ENCODE assay signal across 10 mouse cellular contexts in genomic region chr8:125389756-125390505, GRCm38 (mm10).
DNase-seq lines count a peak whose midpoint lies in the region; ATAC-seq lines count a peak whose summit lies in the region.
"Had no signal": no experiment of that assay in that cellular context is flagged by ENCODE, and none has a peak within 500 bp of the region (broad histone marks: within the 10 kb centered on the region; RNA-seq: fewer than 3 reads in every experiment).

No protein-coding gene starts in this region.

- H3K27ac ChIP-seq in neural tube, embryonic 11.5 days (ENCODE audit: low read depth, low read length), result no peak overlapping the region
- H3K27ac ChIP-seq in forebrain, embryonic 13.5 days, result peak overlapping the region; percentile 90
- H3K27ac ChIP-seq in heart, embryonic 13.5 days (replicated peaks), result peak overlapping the region; percentile 96
- H3K27ac ChIP-seq: embryonic facial prominence, embryonic 12.5 days had no signal

- no peak overlapping the region for H3K4me2 ChIP-seq in neural tube, embryonic 11.5 days (ENCODE audit: low read depth)
- H3K4me2 ChIP-seq in forebrain, embryonic 13.5 days, result 0 out of 2 replicates have a peak overlapping the region, but pooled peaks have one; percentile 12
- H3K4me2 ChIP-seq in heart, embryonic 13.5 days, result peak overlapping the region; percentile 0; the same call in 1 of the 2 replicates
- H3K4me2 ChIP-seq: embryonic facial prominence, embryonic 12.5 days had no signal

- no peak for ATAC-seq in neural tube, embryonic 11.5 days (ENCODE audit: insufficient read depth, low FRiP score, low TSS enrichment)
- peak; percentile 46 for ATAC-seq in forebrain, embryonic 13.5 days
- ATAC-seq in heart, embryonic 13.5 days (ENCODE audit: extremely low read depth, insufficient number of reproducible peaks, low FRiP score, low TSS enrichment), result no peak
- no peak for ATAC-seq in granulocyte monocyte progenitor cell, adult 5-6 weeks (replicated peaks; ENCODE audit: poor library complexity, severe bottlenecking)

- H3K9ac ChIP-seq in neural tube, embryonic 11.5 days (ENCODE audit: low read length), result no peak overlapping the region
- no peak overlapping the region for H3K9ac ChIP-seq in forebrain, embryonic 13.5 days
- H3K9ac ChIP-seq in heart, embryonic 13.5 days, result peak overlapping the region; percentile 65
- H3K9ac ChIP-seq: embryonic facial prominence, embryonic 12.5 days had no signal

- no peaks in the 10 kb centered on the region for H3K36me3 ChIP-seq in neural tube, embryonic 11.5 days (ENCODE audit: control insufficient read depth, insufficient read depth, low read length)
- no peaks in the 10 kb centered on the region for H3K36me3 ChIP-seq in forebrain, embryonic 13.5 days (ENCODE audit: poor library complexity, severe bottlenecking)
- no peaks in the 10 kb centered on the region for H3K36me3 ChIP-seq in heart, embryonic 13.5 days
- H3K36me3 ChIP-seq: embryonic facial prominence, embryonic 12.5 days had no signal

- no peaks in the 10 kb centered on the region for H3K9me3 ChIP-seq in neural tube, embryonic 11.5 days (ENCODE audit: control insufficient read depth, low read length)
- no peaks in the 10 kb centered on the region for H3K9me3 ChIP-seq in forebrain, embryonic 13.5 days (replicated peaks)
- H3K9me3 ChIP-seq in heart, embryonic 13.5 days, result no peaks in the 10 kb centered on the region
- H3K9me3 ChIP-seq: embryonic facial prominence, embryonic 12.5 days had no signal

- DNase-seq in neural tube, embryonic 11.5 days (ENCODE audit: low spot score), result peak; percentile 8
- DNase-seq in neural tube, embryonic 10.5 days (ENCODE audit: extremely low spot score, low spot score), result no peak
- peak; percentile 78 for DNase-seq in kidney, postnatal 14 days
- DNase-seq in lung, postnatal 10 days, result peak; percentile 82
- peak; percentile 43 for DNase-seq in testis, postnatal 14 days (ENCODE audit: low spot score)

- peaks cover 4% of the 10 kb centered on the region; the same call in 1 of the 2 replicates for H3K4me1 ChIP-seq in neural tube, embryonic 11.5 days (ENCODE audit: control insufficient read depth, insufficient read depth, low read length)
- peaks cover 65% of the 10 kb centered on the region for H3K4me1 ChIP-seq in forebrain, embryonic 13.5 days
- H3K4me1 ChIP-seq in heart, embryonic 13.5 days, result peaks cover 75% of the 10 kb centered on the region
- H3K4me1 ChIP-seq: megakaryocyte, embryonic 14.5 days had no signal

- no peaks in the 10 kb centered on the region for H3K27me3 ChIP-seq in neural tube, embryonic 11.5 days (ENCODE audit: control insufficient read depth, insufficient read depth, low read length)
- no peaks in the 10 kb centered on the region for H3K27me3 ChIP-seq in forebrain, embryonic 13.5 days
- H3K27me3 ChIP-seq in heart, embryonic 13.5 days (replicated peaks), result no peaks in the 10 kb centered on the region
- H3K27me3 ChIP-seq: embryonic facial prominence, embryonic 12.5 days had no signal

- no peak overlapping the region for H3K4me3 ChIP-seq in neural tube, embryonic 11.5 days (ENCODE audit: low read depth, low read length)
- H3K4me3 ChIP-seq in forebrain, embryonic 13.5 days, result no peak overlapping the region
- no peak overlapping the region for H3K4me3 ChIP-seq in heart, embryonic 13.5 days
- H3K4me3 ChIP-seq: embryonic facial prominence, embryonic 12.5 days; megakaryocyte, embryonic 14.5 days had no signal

- WGBS in neural tube, embryonic 11.5 days, result 75% methylated on average over 13 of the region's 13 CpGs
- WGBS in forebrain, embryonic 13.5 days, result 38% methylated on average over 13 of the region's 13 CpGs
- WGBS in heart, embryonic 13.5 days, result 46% methylated on average over 13 of the region's 13 CpGs
